Mouse (Mus musculus) liver, adult 2 months (tissue): Measurements from ENCODE around the gene Exosc9.

Experiments used
- CTCF ChIP-seq: fragments of 200-500 bp; IDR thresholded peaks from 2 replicates; pipeline ENCODE4 v1.5.1; 2011; ENCODE audit warnings: low read depth, low read length, control low read depth
- POLR2A ChIP-seq: fragments of 200-500 bp; IDR thresholded peaks from 2 replicates; pipeline ENCODE4 v1.6.1; 2011; ENCODE audit warnings: low read length, control low read depth; ENCODE audit not compliant: insufficient read depth; ENCODE audit errors: extremely low read depth

GRCm38 (mm10) chr3:36541399-36541798, 11.0 kb upstream of the Exosc9 start:
- TF ChIP-seq POLR2A: no peak
- no peak for TF ChIP-seq CTCF
